Mouse (Mus musculus): ENCODE measurements around the gene Gm36028. TPM values are rescaled to one million over a fixed set of nuclear protein-coding genes. Genes with fewer than 3 reads are reported as not detected.

Gm36028 gene
- polyA plus RNA-seq, 1 experiment from 2014 or later, result 4.9 TPM

DNA sequence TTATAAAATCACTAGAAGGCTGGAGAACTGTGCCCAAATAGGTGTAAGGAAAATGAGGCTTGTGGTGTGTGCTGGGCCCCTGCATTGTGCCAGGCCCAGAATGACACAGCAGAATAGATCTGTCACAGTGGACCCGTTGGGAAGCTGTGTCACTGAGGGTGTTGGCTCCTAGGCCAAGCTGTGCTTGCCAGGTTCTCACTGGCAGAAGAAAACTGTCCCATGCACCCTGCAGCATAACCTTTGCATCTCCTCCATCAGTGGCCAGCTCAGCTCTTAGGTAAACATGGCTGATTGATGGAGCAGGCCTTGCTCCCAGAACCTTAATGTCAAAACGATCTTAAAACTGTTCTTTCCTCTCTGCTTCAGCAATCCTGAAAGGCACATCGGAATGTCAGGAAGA lies 4.6 kb downstream of the Gm36028 start:
- no peaks in the 10 kb centered on the region for H3K36me3 ChIP-seq (ENCODE audit: control insufficient read depth, insufficient read depth, low read length)
- H3K9ac ChIP-seq (ENCODE audit: low read length), result no peak overlapping the region
- H3K9me3 ChIP-seq (ENCODE audit: control insufficient read depth, low read length), result no peaks in the 10 kb centered on the region
- no peak for ATAC-seq (ENCODE audit: insufficient number of reproducible peaks, insufficient read depth, low FRiP score, low read depth)
- H3K27me3 ChIP-seq (ENCODE audit: control insufficient read depth, insufficient read depth, low read length), result no peaks in the 10 kb centered on the region
- no peak overlapping the region for H3K4me2 ChIP-seq (ENCODE audit: low read length)
- H3K4me3 ChIP-seq (ENCODE audit: control insufficient read depth in 1 of 2, insufficient read depth in 1 of 2, low read depth in 1 of 2, low read length in 2 of 2), result no peak overlapping the region
- 54% methylated on average over 3 of the region's 3 CpGs for WGBS
- H3K27ac ChIP-seq (replicated peaks in 1 of 2; ENCODE audit: control insufficient read depth in 1 of 2, insufficient read depth in 1 of 2, low read depth in 2 of 2, low read length in 2 of 2), result no peak overlapping the region
- peaks cover 16 to 31% of the 10 kb centered on the region in 2 experiments for H3K4me1 ChIP-seq (ENCODE audit: control insufficient read depth in 2 of 2, insufficient read depth in 2 of 2, low read length in 2 of 2)

DNA sequence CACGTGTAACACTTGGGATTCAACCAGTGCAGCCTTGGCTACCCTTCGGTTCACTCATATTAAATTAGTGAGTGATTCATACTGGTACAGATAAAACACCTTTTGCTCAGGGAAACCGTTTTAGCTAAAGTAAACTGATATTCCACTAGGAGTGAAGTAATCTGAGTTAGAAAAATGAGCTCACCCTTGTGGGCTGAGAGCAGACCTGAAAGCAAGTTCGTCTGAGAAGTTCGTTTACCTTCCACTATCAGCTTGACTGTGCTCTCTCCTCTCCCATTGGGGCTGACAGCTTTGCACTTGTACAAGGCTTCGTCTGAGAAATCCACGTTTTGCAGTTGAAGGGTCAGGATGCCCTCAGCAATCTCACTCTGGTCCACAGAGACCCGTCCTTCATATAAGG lies 5.4 kb downstream of the Gm36028 start:
- H3K4me2 ChIP-seq (ENCODE audit: low read length), result no peak overlapping the region
- no peaks in the 10 kb centered on the region for H3K36me3 ChIP-seq (ENCODE audit: control insufficient read depth, insufficient read depth, low read length)
- no peaks in the 10 kb centered on the region for H3K9me3 ChIP-seq (ENCODE audit: control insufficient read depth, low read length)
- H3K4me1 ChIP-seq (ENCODE audit: control insufficient read depth in 2 of 2, insufficient read depth in 2 of 2, low read length in 2 of 2), result peaks cover 16 to 26% of the 10 kb centered on the region in 2 experiments
- WGBS, result 50% methylated on average over 8 of the region's 8 CpGs
- ATAC-seq (ENCODE audit: insufficient number of reproducible peaks, insufficient read depth, low FRiP score, low read depth), result no peak
- no peaks in the 10 kb centered on the region for H3K27me3 ChIP-seq (ENCODE audit: control insufficient read depth, insufficient read depth, low read length)
- H3K27ac ChIP-seq (replicated peaks in 1 of 2; ENCODE audit: control insufficient read depth in 1 of 2, insufficient read depth in 1 of 2, low read depth in 2 of 2, low read length in 2 of 2), result no peak overlapping the region
- H3K9ac ChIP-seq (ENCODE audit: low read length), result no peak overlapping the region
- no peak overlapping the region for H3K4me3 ChIP-seq (ENCODE audit: control insufficient read depth in 1 of 2, insufficient read depth in 1 of 2, low read depth in 1 of 2, low read length in 2 of 2)

DNA sequence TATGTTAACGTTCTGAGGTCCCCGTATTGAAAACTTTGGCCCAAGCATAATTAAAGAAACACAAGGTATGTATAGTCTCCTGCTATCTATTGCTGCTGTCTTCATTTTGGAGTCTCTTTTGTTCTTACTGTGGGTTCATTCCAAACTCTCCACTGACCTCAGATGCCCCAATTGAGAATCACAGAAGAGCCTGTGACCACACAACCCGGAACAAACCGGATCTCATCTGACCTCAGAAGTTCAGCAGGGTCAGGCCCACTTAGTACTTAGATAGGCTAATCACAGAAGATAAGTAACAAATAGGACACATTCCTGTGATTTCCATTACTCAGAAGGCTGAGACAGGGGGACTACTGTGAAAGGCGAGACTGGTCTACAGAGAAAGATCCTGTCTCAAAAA lies 6.4 kb downstream of the Gm36028 start:
- no peaks in the 10 kb centered on the region for H3K36me3 ChIP-seq (ENCODE audit: control insufficient read depth, insufficient read depth, low read length)
- no peak overlapping the region for H3K4me3 ChIP-seq (ENCODE audit: control insufficient read depth in 1 of 2, insufficient read depth in 1 of 2, low read depth in 1 of 2, low read length in 2 of 2)
- H3K9ac ChIP-seq (ENCODE audit: low read length), result no peak overlapping the region
- peaks cover 15 to 26% of the 10 kb centered on the region in 2 experiments for H3K4me1 ChIP-seq (ENCODE audit: control insufficient read depth in 2 of 2, insufficient read depth in 2 of 2, low read length in 2 of 2)
- 23% methylated on average over 5 of the region's 5 CpGs for WGBS
- H3K4me2 ChIP-seq (ENCODE audit: low read length), result no peak overlapping the region
- ATAC-seq (ENCODE audit: insufficient number of reproducible peaks, insufficient read depth, low FRiP score, low read depth), result no peak
- H3K9me3 ChIP-seq (ENCODE audit: control insufficient read depth, low read length), result no peaks in the 10 kb centered on the region
- no peaks in the 10 kb centered on the region for H3K27me3 ChIP-seq (ENCODE audit: control insufficient read depth, insufficient read depth, low read length)
- no peak overlapping the region for H3K27ac ChIP-seq (replicated peaks in 1 of 2; ENCODE audit: control insufficient read depth in 1 of 2, insufficient read depth in 1 of 2, low read depth in 2 of 2, low read length in 2 of 2)

DNA sequence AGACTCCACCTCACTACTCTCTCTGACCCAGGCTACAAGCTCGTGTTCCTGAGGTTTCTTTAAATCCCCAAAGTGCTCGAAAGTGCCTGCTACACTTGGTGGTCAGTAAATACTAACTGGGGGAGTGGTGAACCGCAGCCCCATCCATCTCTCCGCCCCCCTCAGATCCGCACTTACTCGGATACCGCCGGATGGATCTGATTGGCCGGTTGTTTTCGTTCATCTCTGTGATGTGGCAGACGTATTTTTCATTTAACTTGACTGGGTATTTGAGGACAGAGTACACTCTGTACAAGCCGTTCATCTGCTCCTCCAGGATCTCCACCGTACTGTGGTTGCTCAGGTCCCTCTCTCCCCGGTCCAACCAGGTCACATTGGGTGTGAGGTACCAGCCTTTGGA lies 6.9 kb downstream of the Gm36028 start:
- no peak overlapping the region for H3K9ac ChIP-seq (ENCODE audit: low read length)
- no peak overlapping the region for H3K4me3 ChIP-seq (ENCODE audit: control insufficient read depth in 1 of 2, insufficient read depth in 1 of 2, low read depth in 1 of 2, low read length in 2 of 2)
- peaks cover 15 to 21% of the 10 kb centered on the region in 2 experiments for H3K4me1 ChIP-seq (ENCODE audit: control insufficient read depth in 2 of 2, insufficient read depth in 2 of 2, low read length in 2 of 2)
- WGBS, result 61% methylated on average over 14 of the region's 14 CpGs
- no peak for ATAC-seq (ENCODE audit: insufficient number of reproducible peaks, insufficient read depth, low FRiP score, low read depth)
- no peak overlapping the region for H3K4me2 ChIP-seq (ENCODE audit: low read length)
- H3K36me3 ChIP-seq (ENCODE audit: control insufficient read depth, insufficient read depth, low read length), result no peaks in the 10 kb centered on the region
- no peaks in the 10 kb centered on the region for H3K27me3 ChIP-seq (ENCODE audit: control insufficient read depth, insufficient read depth, low read length)
- no peak overlapping the region for H3K27ac ChIP-seq (replicated peaks in 1 of 2; ENCODE audit: control insufficient read depth in 1 of 2, insufficient read depth in 1 of 2, low read depth in 2 of 2, low read length in 2 of 2)
- H3K9me3 ChIP-seq (ENCODE audit: control insufficient read depth, low read length), result no peaks in the 10 kb centered on the region

DNA sequence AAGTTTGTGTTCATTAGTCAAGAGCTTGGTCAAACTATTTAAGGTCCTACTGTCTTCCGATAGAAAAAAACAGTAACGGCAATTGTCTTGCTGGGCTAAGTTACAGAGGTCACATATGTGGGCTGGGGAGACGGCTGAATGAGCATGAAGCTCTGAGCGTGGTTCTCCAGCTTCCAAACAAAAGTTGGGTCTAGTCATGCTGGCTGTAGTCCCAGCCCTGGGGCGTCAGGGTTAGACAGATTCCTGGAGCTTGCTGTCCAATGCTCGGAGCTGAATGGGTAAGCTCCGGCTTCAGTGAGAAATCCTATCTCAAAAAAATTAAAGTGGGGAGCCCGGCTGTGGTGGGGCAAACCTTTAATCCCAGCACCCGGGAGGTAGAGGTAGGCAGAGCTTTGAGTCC lies 7.7 kb downstream of the Gm36028 start:
- H3K4me2 ChIP-seq (ENCODE audit: low read length), result no peak overlapping the region
- no peak overlapping the region for H3K4me3 ChIP-seq (ENCODE audit: control insufficient read depth in 1 of 2, insufficient read depth in 1 of 2, low read depth in 1 of 2, low read length in 2 of 2)
- no peaks in the 10 kb centered on the region for H3K9me3 ChIP-seq (ENCODE audit: control insufficient read depth, low read length)
- H3K9ac ChIP-seq (ENCODE audit: low read length), result no peak overlapping the region
- no peak for ATAC-seq (ENCODE audit: insufficient number of reproducible peaks, insufficient read depth, low FRiP score, low read depth)
- H3K27me3 ChIP-seq (ENCODE audit: control insufficient read depth, insufficient read depth, low read length), result no peaks in the 10 kb centered on the region
- H3K4me1 ChIP-seq (ENCODE audit: control insufficient read depth in 2 of 2, insufficient read depth in 2 of 2, low read length in 2 of 2), result peaks cover 15 to 20% of the 10 kb centered on the region in 2 experiments
- WGBS, result 55% methylated on average over 9 of the region's 9 CpGs
- no peak overlapping the region for H3K27ac ChIP-seq (replicated peaks in 1 of 2; ENCODE audit: control insufficient read depth in 1 of 2, insufficient read depth in 1 of 2, low read depth in 2 of 2, low read length in 2 of 2)
- H3K36me3 ChIP-seq (ENCODE audit: control insufficient read depth, insufficient read depth, low read length), result no peaks in the 10 kb centered on the region

DNA sequence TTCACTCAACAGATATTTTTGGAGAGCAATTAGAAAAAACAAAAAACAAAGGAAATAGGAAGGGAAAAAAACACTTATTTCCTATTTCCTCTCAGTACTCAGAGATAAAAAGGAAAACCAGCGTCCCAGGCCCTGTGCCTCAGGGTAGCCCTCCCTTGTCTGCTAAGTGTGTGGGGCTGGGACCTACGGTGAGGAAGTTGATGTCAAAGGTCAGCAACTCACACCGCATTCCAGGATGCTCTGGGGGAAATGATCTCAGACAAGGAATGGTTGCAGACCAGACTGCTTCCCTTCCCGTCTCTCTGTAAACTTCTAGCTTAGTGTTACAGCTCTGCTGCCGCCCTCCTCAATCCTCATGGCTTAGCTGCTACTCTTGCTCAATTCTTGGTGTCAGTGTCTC lies 9.6 kb downstream of the Gm36028 start:
- H3K27me3 ChIP-seq (ENCODE audit: control insufficient read depth, insufficient read depth, low read length), result no peaks in the 10 kb centered on the region
- peaks cover 15 to 20% of the 10 kb centered on the region in 2 experiments for H3K4me1 ChIP-seq (ENCODE audit: control insufficient read depth in 2 of 2, insufficient read depth in 2 of 2, low read length in 2 of 2)
- H3K27ac ChIP-seq (replicated peaks in 1 of 2; ENCODE audit: control insufficient read depth in 1 of 2, insufficient read depth in 1 of 2, low read depth in 2 of 2, low read length in 2 of 2), result peak overlapping the region; percentile 16 to 67; a peak in 2 of 4 replicates
- H3K4me2 ChIP-seq (ENCODE audit: low read length), result no peak overlapping the region
- H3K4me3 ChIP-seq (ENCODE audit: control insufficient read depth in 1 of 2, insufficient read depth in 1 of 2, low read depth in 1 of 2, low read length in 2 of 2), result no peak overlapping the region
- WGBS, result 52% methylated on average over 5 of the region's 5 CpGs
- no peaks in the 10 kb centered on the region for H3K9me3 ChIP-seq (ENCODE audit: control insufficient read depth, low read length)
- H3K9ac ChIP-seq (ENCODE audit: low read length), result no peak overlapping the region
- peak; percentile 76 for ATAC-seq (ENCODE audit: insufficient number of reproducible peaks, insufficient read depth, low FRiP score, low read depth)
- no peaks in the 10 kb centered on the region for H3K36me3 ChIP-seq (ENCODE audit: control insufficient read depth, insufficient read depth, low read length)

DNA sequence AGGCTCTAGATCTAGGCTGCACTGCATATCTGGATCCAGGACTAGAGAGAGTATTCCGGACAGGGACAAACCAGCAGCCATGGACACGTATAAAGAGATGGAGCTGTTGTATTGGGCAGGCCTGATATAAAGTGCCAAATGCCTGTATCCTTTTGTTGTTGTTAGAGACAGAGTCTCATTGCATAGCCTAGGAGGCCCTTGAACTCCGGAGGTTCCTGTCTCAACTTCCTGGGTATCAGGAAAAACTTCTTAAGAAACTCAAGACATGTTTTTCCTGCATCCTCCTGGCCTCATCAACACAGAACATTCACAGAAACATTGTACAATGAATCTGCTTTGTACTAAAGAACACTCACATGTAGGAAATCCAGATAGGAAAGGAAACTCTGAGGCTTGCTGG lies 13.9 kb downstream of the Gm36028 start:
- peaks cover 17 to 28% of the 10 kb centered on the region in 2 experiments for H3K4me1 ChIP-seq (ENCODE audit: control insufficient read depth in 2 of 2, insufficient read depth in 2 of 2, low read length in 2 of 2)
- no peak overlapping the region for H3K4me2 ChIP-seq (ENCODE audit: low read length)
- no peak overlapping the region for H3K27ac ChIP-seq (replicated peaks in 1 of 2; ENCODE audit: control insufficient read depth in 1 of 2, insufficient read depth in 1 of 2, low read depth in 2 of 2, low read length in 2 of 2)
- H3K36me3 ChIP-seq (ENCODE audit: control insufficient read depth, insufficient read depth, low read length), result no peaks in the 10 kb centered on the region
- H3K27me3 ChIP-seq (ENCODE audit: control insufficient read depth, insufficient read depth, low read length), result no peaks in the 10 kb centered on the region
- 71% methylated on average over 3 of the region's 3 CpGs for WGBS
- no peaks in the 10 kb centered on the region for H3K9me3 ChIP-seq (ENCODE audit: control insufficient read depth, low read length)
- no peak for ATAC-seq (ENCODE audit: insufficient number of reproducible peaks, insufficient read depth, low FRiP score, low read depth)
- H3K9ac ChIP-seq (ENCODE audit: low read length), result no peak overlapping the region
- H3K4me3 ChIP-seq (ENCODE audit: control insufficient read depth in 1 of 2, insufficient read depth in 1 of 2, low read depth in 1 of 2, low read length in 2 of 2), result no peak overlapping the region

DNA sequence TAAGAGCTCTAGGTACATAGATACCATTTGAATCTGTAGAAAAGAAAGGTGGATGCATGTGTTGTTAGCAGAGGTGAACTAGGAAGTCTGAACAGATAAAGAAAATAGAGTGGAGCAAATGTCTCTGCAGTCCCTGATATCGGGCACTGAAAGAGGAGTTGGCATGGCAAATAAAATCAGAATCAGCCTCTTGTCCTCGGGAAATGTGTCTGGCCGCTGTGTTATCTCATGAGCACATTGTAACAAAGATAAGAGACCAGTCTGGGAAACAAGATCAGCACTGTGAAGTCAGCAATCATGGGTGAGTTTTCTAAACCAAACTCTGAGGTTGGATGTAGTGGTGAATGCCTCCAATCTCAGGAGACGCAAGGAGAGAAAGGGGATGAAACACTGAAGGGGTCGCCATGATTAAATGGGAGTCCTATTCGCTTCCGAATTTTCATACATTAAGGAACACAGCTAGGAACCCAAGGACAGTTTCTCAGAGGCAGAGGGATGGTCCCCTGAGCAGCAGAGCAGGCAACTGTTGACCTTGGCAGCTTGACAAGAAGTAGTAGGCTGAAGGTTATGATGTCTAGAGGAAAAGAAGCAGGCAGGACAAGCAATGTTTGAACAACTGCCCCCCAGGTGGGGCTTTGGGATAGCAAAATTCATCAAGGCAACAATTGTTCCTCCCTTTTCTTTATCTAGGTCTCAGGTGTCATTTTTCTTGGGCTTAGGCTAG lies 15.6 kb downstream of the Gm36028 start:
- Histone ChIP-seq H3K9ac (ENCODE audit: low read length) (no peak overlapping the region), H3K9me3 (ENCODE audit: control insufficient read depth, low read length) (no peaks in the 10 kb centered on the region), H3K4me1 (ENCODE audit: control insufficient read depth in 2 of 2, insufficient read depth in 2 of 2, low read length in 2 of 2) (peaks cover 17 to 22% of the 10 kb centered on the region in 2 experiments), H3K4me2 (ENCODE audit: low read length) (peak overlapping the region; percentile 19; the same call in 1 of the 2 replicates), H3K27me3 (ENCODE audit: control insufficient read depth, insufficient read depth, low read length) (no peaks in the 10 kb centered on the region), H3K27ac (replicated peaks in 1 of 2; ENCODE audit: control insufficient read depth in 1 of 2, insufficient read depth in 1 of 2, low read depth in 2 of 2, low read length in 2 of 2) (peak overlapping the region; percentile 21 to 24), H3K36me3 (ENCODE audit: control insufficient read depth, insufficient read depth, low read length) (no peaks in the 10 kb centered on the region), H3K4me3 (ENCODE audit: control insufficient read depth in 1 of 2, insufficient read depth in 1 of 2, low read depth in 1 of 2, low read length in 2 of 2) (no peak overlapping the region)
- ATAC-seq (ENCODE audit: insufficient number of reproducible peaks, insufficient read depth, low FRiP score, low read depth), result 0 out of 2 replicates have a peak, but pooled peaks have one; percentile 31
- 21% methylated on average over 7 of the region's 7 CpGs for WGBS

Measured in heart, embryonic 14.5 days (tissue).